Mouse (Mus musculus): ENCODE measurements at regions not wholly inside any gene's neighbourhood (a gene's known extent, or its start where the extent isn't known, plus 50 kb on each side); places are given as distances from the start of the nearest gene placed in this dataset.

- no peak for DNase-seq (ENCODE audit: low spot score in 2 of 2)
Observed at GRCm38 (mm10) chr5:118494649-118495477, 65.6 kb upstream of the Med13l start.

GRCm38 (mm10) chr5:118495478-118495760 is 65.1 kb upstream of the Med13l start:
- DNase-seq (ENCODE audit: low spot score in 2 of 2), result no peak

GRCm38 (mm10) chr5:118501624-118502023 is 58.9 kb upstream of the Med13l start:
- DNase-seq (ENCODE audit: low spot score in 2 of 2), result no peak

GRCm38 (mm10) chr5:118502991-118503390 is 57.5 kb upstream of the Med13l start:
- no peak for DNase-seq (ENCODE audit: low spot score in 2 of 2)

- no peak for DNase-seq (ENCODE audit: low spot score in 2 of 2)
Observed at GRCm38 (mm10) chr5:118504170-118504569, 56.3 kb upstream of the Med13l start.

GRCm38 (mm10) chr5:118504926-118505325 is 55.6 kb upstream of the Med13l start:
- DNase-seq (ENCODE audit: low spot score in 2 of 2), result no peak

GRCm38 (mm10) chr5:118509871-118510270 is 50.6 kb upstream of the Med13l start:
- DNase-seq (ENCODE audit: low spot score in 2 of 2), result no peak

All from thymus, postnatal 10 days (tissue).